Mouse (Mus musculus) forebrain, embryonic 14.5 days (tissue): ENCODE measurements at regions not wholly inside any gene's neighbourhood (a gene's known extent, or its start where the extent isn't known, plus 50 kb on each side); places are given as distances from the start of the nearest gene placed in this dataset.

Source experiments
- ATAC-seq: fragments of 200-750 bp; cut with Nextera tagmentation; 2 replicates; pipeline ENCODE4 v1.8.0; 2017; ENCODE audit warnings: mild to moderate bottlenecking, moderate library complexity
- DNase-seq: peaks from one replicate; pipeline ENCODE4 v3.0.0-alpha.2; 2015; ENCODE audit warnings: low spot score
- H3K27ac ChIP-seq: fragments of 300-500 bp; sonication (generic); 2 replicates; pipeline ENCODE4 v1.5.1; 2014; ENCODE audit warnings: low read depth, mild to moderate bottlenecking, control low read depth, low read length, moderate library complexity
- H3K27me3 ChIP-seq: fragments of 300-500 bp; sonication (generic); replicated peaks from 2 replicates; pipeline ENCODE4 v1.6.1; 2014; ENCODE audit warnings: low read length, control low read depth, mixed read lengths; ENCODE audit not compliant: control insufficient read depth, insufficient read depth
- H3K36me3 ChIP-seq: fragments of 300-500 bp; sonication (generic); 2 replicates; pipeline ENCODE4 v1.6.1; 2014; ENCODE audit warnings: low read length, control low read depth; ENCODE audit not compliant: control insufficient read depth, insufficient read depth
- H3K4me1 ChIP-seq: fragments of 300-500 bp; sonication (generic); 2 replicates; pipeline ENCODE4 v1.6.1; 2014; ENCODE audit warnings: antibody characterized with exemption, low read length, control low read depth; ENCODE audit not compliant: control insufficient read depth, insufficient read depth
- H3K4me2 ChIP-seq: fragments of 300-500 bp; sonication (generic); 2 replicates; pipeline ENCODE4 v1.6.1; 2014; ENCODE audit warnings: mild to moderate bottlenecking, control low read depth, low read length
- H3K4me3 ChIP-seq: fragments of 300-500 bp; sonication (generic); 2 replicates; pipeline ENCODE4 v1.5.1; 2014; ENCODE audit warnings: low read depth, low read length, control low read depth
- H3K9ac ChIP-seq: fragments of 300-500 bp; sonication (generic); 2 replicates; pipeline ENCODE4 v1.6.1; 2014; ENCODE audit warnings: mild to moderate bottlenecking, low read length, control low read depth, moderate library complexity
- H3K9me3 ChIP-seq: fragments of 300-500 bp; sonication (generic); replicated peaks from 2 replicates; pipeline ENCODE4 v1.6.1; 2016; ENCODE audit warnings: low read length, control low read depth, mixed read lengths; ENCODE audit not compliant: control insufficient read depth
- WGBS: fragments of 180-500 bp; shearing (Covaris S2); extraction: QIAGEN DNeasy Blood & Tissue Kit; methylation state at CpG from one replicate; pipeline ENCODE4 v1.1.7; 2014; 5-methylcytosine and 5-hydroxymethylcytosine counted together

DNA sequence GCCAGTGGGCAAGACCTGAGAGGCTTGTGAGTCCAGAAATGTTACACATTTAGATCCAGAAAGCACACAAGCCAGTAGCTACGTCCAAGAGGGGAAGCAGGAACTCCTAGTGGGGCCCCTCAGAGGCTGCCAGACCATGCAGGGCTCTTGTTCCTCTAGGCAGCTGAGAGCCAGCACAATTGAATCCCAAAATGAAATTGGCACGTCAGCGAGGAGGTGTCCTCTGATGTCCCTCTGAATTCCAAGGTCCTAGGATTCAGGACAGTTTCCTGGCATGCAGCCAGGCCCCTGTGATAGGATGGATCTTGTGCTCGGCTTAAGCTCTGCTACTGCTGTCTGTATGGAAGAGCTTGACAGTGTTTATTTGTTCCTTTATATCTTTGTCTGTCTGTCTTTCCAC is 90.4 kb upstream of the N6amt1 start:
- Histone ChIP-seq H3K4me2 (no peak overlapping the region), H3K9me3 (no peaks in the 10 kb centered on the region), H3K27ac (no peak overlapping the region), H3K27me3 (no peaks in the 10 kb centered on the region), H3K9ac (no peak overlapping the region), H3K4me1 (no peaks in the 10 kb centered on the region), H3K36me3 (no peaks in the 10 kb centered on the region), H3K4me3 (no peak overlapping the region)
- WGBS = 36% methylated on average over 4 of the region's 4 CpGs
- DNase-seq (peak; percentile 15), ATAC-seq (no peak)

DNA sequence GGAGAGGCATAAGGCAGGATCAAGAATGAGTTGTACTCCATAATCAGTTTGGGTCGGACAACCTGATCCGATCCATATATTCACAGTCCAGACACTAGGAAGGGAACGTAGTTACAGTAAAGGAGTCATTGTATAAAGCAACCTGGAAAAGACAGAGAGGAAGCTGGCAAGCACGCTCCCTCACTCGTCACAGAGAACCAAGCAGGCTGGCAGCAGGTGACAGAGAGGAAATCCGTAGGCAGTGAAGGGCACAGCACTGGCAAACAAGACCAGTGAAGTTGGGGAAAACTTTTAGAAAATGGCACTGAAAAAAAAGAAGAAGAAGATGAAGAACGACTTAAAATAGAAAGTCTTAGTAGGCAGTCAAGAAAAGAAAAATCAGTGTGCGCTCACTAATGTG is 90.9 kb upstream of the N6amt1 start:
- Histone ChIP-seq H3K4me1 (no peaks in the 10 kb centered on the region), H3K36me3 (no peaks in the 10 kb centered on the region), H3K4me2 (no peak overlapping the region), H3K9me3 (no peaks in the 10 kb centered on the region), H3K27ac (no peak overlapping the region), H3K9ac (no peak overlapping the region), H3K4me3 (no peak overlapping the region), H3K27me3 (no peaks in the 10 kb centered on the region)
- DNase-seq = no peak
- ATAC-seq = no peak
- 82% methylated on average over 8 of the region's 8 CpGs for WGBS

DNA sequence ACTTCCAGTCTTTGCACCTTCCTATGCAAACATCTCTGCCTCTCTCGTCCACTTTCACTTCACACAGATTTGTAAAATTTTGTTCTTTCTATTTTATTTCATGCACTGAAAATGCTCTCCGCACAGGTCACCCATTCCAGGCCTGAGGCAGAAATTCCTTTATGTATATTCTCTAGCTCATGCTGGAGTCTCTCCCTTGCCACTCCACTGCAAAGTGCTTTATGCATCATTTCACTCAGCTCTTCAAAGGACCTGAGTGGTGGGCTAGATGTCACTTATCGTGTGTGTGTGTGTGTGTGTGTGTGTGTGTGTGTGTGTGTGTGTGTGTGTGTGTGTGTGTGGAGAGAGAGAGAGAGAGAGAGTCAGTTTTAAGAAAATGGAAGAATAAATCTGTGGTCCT is 91.5 kb upstream of the N6amt1 start:
- Histone ChIP-seq H3K27me3 (no peaks in the 10 kb centered on the region), H3K4me2 (no peak overlapping the region), H3K4me1 (no peaks in the 10 kb centered on the region), H3K9ac (no peak overlapping the region), H3K4me3 (no peak overlapping the region), H3K27ac (no peak overlapping the region), H3K36me3 (no peaks in the 10 kb centered on the region), H3K9me3 (no peaks in the 10 kb centered on the region)
- WGBS = 83% methylated on average over 3 of the region's 3 CpGs
- ATAC-seq (no peak), DNase-seq (no peak)

DNA sequence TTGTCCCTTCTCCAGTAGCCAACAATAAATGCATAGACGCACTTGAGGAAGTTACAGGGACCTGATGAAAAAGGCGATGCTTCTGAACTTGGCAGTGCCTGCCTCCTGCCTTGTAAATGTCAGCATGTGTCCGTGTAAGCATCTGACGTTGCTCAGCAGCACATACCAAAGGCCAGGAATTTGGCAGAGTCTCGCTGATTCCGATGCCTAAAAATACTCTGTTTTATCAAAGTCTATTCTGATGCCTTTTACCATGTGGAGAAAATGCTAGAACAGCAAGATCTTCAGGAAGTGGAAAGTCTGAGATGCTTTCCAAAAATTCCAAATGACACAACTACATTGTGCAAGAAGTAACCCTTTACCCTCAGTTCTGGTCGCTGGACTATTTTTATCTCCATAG is 92.5 kb upstream of the N6amt1 start:
- Histone ChIP-seq H3K9ac (no peak overlapping the region), H3K27ac (no peak overlapping the region), H3K4me3 (no peak overlapping the region), H3K36me3 (no peaks in the 10 kb centered on the region), H3K27me3 (no peaks in the 10 kb centered on the region), H3K4me2 (no peak overlapping the region), H3K4me1 (no peaks in the 10 kb centered on the region), H3K9me3 (no peaks in the 10 kb centered on the region)
- ATAC-seq = no peak
- DNase-seq = peak; percentile 42
- WGBS = 66% methylated on average over 7 of the region's 7 CpGs

DNA sequence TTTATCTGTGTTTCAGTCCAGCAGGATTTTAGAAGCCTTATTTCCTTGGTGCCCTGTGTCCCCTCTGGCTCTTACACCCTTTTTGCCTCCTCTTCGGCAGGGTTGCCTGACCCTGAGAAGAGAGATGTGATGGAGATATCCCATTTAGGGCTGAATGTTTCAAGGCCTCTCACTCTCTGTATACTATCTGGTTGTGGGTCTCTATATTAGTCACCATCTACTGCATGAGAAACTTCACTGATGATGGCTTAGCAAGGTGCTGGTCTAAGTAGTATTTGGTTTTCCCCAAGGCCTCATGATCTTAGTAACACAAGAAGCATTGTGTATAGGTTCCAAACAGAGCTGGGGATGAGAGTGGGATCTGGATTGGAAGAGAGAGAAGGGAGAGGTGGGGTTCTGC is 99.2 kb upstream of the N6amt1 start:
- Histone ChIP-seq H3K4me1 (no peaks in the 10 kb centered on the region), H3K4me2 (no peak overlapping the region), H3K4me3 (no peak overlapping the region), H3K9ac (no peak overlapping the region), H3K27me3 (no peaks in the 10 kb centered on the region), H3K36me3 (no peaks in the 10 kb centered on the region), H3K27ac (no peak overlapping the region), H3K9me3 (no peaks in the 10 kb centered on the region)
- WGBS = 92% methylated on average over 1 of the region's 1 CpGs
- no peak for ATAC-seq
- DNase-seq = no peak

DNA sequence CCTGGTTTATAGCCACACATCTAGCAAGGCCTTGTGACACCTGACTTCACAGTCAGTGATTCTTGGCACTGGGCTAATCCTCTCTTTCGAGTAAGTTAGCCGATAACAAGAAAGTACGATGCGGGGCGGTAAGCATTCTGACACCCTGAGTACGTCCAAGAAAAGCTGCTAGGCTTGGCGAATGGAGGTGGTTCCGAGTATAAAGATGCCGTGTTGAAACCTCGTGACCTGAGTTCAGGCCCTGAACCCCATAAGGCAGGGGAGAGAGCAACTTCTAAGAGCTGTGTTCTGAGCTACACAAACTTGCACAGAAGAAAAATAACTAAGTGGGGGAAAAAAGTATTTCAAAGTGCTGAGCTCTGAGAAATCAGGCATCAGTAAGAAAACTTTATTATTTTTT is 103.5 kb upstream of the N6amt1 start:
- WGBS = 82% methylated on average over 10 of the region's 10 CpGs
- Histone ChIP-seq H3K9ac (no peak overlapping the region), H3K9me3 (no peaks in the 10 kb centered on the region), H3K4me1 (no peaks in the 10 kb centered on the region), H3K4me3 (no peak overlapping the region), H3K27me3 (no peaks in the 10 kb centered on the region), H3K36me3 (no peaks in the 10 kb centered on the region), H3K4me2 (no peak overlapping the region), H3K27ac (no peak overlapping the region)
- ATAC-seq = no peak
- no peak for DNase-seq

DNA sequence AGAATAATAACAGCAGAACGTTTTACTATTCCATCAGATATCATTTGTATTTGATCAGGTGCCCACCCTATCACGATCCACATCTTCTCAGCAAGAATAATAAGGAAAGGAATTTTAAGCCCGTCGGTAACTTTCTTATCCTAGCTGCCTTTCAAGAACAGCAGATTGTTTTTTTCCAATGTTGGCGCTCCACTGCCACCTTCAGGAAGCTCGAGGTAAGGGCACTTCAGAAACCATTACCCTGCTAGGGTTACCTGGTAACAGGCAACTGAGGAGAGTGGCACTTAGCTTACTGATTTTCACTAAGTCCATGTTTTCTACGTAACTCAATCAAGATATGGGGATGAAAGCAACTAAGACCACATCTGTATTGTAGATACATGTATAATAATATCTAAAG is 104.1 kb upstream of the N6amt1 start:
- no peak overlapping the region for H3K9ac ChIP-seq
- no peaks in the 10 kb centered on the region for H3K36me3 ChIP-seq
- DNase-seq (peak; percentile 43), ATAC-seq (no peak)
- 29% methylated on average over 7 of the region's 7 CpGs for WGBS
- no peak overlapping the region for H3K4me3 ChIP-seq
- H3K4me2 ChIP-seq = no peak overlapping the region
- H3K27ac ChIP-seq = no peak overlapping the region
- no peaks in the 10 kb centered on the region for H3K4me1 ChIP-seq
- no peaks in the 10 kb centered on the region for H3K9me3 ChIP-seq
- H3K27me3 ChIP-seq = no peaks in the 10 kb centered on the region

DNA sequence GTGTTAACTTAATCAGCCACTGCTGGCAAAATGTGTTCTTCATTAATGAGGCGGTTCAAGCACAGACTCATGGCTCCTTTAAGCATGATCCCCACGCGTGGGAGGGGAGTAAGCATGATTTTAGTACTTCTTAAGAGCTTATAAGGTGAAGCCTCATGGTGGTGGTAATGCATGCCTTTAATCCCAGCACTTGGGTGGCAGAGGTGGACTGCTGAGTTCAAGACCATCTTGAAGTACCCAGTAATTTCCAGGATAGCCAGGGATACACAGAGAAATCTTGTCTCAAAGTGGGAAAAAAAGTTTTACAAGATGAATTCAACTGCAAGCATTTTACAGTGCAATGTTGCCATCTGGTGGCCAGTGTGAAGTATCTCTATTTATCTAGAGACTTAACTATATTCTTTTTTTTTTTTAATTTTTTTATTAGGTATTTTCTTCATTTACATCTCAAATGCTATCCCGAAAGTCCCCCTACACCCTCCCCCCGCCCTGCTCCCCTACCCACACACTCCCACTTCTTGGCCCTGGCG is 105.4 kb upstream of the N6amt1 start:
- peak; percentile 47 for ATAC-seq
- WGBS = 44% methylated on average over 6 of the region's 6 CpGs

DNA sequence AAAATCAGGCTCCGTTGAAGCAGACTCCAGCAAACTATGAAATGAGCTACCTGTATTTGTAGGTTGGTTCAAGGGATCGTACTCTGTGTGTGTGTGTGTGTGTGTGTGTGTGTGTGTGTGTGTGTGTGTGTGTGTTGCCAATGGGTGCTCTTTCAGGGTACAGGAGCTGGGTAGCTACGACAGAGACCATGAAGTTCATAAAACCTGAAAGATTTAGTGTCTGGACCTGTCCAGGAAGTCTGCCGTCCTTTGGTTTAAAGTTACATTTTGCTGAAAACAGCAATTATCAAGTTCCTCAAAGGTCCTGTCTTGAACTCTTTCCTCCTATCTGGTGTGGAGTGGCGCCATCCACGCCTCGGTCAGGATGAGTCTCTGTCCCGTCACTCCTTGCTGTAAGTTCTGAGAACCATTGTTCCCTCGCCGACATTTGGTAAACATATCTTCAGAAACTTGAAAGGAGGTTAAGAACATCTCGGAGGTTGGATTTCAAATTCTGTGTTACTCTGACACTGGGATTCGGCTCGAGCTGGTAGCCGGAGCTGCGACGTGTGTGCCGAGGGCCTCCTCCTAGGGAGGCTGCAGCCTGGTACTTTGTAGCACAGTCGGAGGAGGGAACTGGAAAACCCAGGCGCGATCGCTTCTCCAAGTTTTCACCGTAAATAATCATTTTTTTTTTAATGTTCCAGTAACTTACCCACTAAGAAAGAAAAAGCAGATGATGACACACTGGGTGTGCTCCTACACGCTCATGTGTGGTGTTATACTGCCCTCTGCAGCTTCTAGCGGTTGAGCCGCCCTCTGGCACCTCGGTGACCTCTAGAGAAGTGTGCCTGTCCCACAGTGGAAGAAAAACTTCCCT is 107.8 kb upstream of the N6amt1 start:
- H3K36me3 ChIP-seq = no peaks in the 10 kb centered on the region
- no peak overlapping the region for H3K4me3 ChIP-seq
- ATAC-seq (peak; percentile 68), DNase-seq (peak; percentile 38)
- H3K4me2 ChIP-seq = 0 out of 2 replicates have a peak overlapping the region, but pooled peaks have one; percentile 3
- H3K9me3 ChIP-seq = no peaks in the 10 kb centered on the region
- no peak overlapping the region for H3K9ac ChIP-seq
- no peaks in the 10 kb centered on the region for H3K27me3 ChIP-seq
- 61% methylated on average over 26 of the region's 26 CpGs for WGBS
- H3K4me1 ChIP-seq = no peaks in the 10 kb centered on the region
- no peak overlapping the region for H3K27ac ChIP-seq

More for the DNA sequence above, 105.4 kb upstream of the N6amt1 start:
- H3K27me3 ChIP-seq = no peaks in the 10 kb centered on the region
- no peak overlapping the region for H3K9ac ChIP-seq
- no peak overlapping the region for H3K4me3 ChIP-seq
- no peaks in the 10 kb centered on the region for H3K4me1 ChIP-seq
- peak; percentile 91 for DNase-seq
- no peaks in the 10 kb centered on the region for H3K36me3 ChIP-seq
- no peaks in the 10 kb centered on the region for H3K9me3 ChIP-seq
- H3K4me2 ChIP-seq = no peak overlapping the region
- no peak overlapping the region for H3K27ac ChIP-seq
